Mouse (Mus musculus): Measurements from ENCODE around the gene Slit1. TPM values are rescaled to one million over a fixed set of nuclear protein-coding genes. Genes with fewer than 3 reads are reported as not detected.

The Slit1 gene
- polyA plus RNA-seq (2012; rRNA removed), result 18.7 and 28.3 TPM in 2 replicates

DNA sequence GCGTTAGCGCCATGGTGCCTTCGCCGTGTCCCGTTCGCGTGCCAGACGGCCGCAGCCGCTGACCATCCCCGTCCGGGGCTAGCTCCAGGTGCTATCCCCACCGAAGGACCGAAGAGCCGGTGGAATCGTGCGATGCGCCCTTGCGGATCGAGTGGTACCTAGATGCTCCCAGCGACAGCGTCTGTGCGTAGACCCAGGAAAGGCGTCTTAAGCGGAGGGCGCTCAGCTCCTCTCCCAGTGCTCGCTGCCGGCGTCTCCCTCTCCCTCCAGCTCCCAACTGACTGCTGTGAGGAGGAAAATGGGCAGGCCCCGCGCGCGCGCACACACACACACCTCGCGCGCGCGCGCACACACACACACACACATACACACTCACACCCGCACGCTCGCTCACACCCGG is at the start of gene Slit1:
Slit1 (minus strand) TSS at position 270 of the 400 bp plus-strand sequence.
- peak; percentile 16 to 80 for DNase-seq (ENCODE audit: extremely low spot score in 1 of 2, low spot score in 1 of 2)

DNA sequence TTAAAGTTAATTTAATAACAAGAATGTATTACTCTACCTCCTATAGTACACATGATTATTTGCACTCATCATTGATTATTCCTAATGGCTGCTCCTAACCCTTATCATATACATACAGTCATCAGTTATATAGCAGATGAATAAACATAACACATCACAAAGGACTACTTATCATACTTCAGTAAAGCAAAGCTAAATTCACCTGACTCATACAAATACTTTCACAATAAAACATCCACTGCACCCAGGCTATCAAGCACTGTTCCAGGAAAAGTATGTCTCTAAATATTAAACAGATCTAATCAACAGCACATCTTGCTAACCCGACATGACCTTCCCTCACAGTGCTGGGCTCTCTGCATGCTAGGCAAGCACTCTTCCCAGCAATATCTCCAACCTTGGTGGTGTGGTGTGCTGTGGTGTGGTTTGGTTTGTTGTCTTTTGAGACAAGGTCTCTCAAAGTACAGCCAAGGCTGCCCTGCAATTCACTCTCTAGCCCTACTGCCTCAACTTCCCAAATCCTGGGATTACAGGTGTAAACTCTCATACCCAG is 49.5 kb upstream of the Slit1 start:
- no peak for DNase-seq (ENCODE audit: extremely low spot score in 1 of 2, low spot score in 1 of 2)

DNA sequence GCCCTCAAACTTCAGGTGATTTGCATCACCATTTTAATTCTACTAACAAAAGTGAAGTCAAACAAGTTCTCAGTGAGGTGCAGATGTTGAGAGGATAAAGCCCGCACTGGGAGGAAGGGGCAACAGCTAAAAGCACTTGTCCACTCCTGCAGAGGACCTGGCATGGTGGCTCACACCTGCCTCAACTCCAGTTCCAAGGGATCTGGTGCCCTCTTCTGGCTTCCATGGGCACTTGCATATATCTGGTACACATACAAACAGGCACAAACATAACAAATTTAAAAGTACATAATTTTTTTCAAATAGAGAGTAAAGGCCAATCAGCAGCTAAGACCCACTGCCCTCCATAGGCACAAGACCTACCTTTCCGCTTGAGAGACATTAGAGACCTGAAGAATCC is 47.9 kb upstream of the Slit1 start:
- no peak for DNase-seq (ENCODE audit: extremely low spot score in 1 of 2, low spot score in 1 of 2)

- DNase-seq (ENCODE audit: extremely low spot score in 1 of 2, low spot score in 1 of 2), result no peak
Measured at GRCm38 (mm10) chr19:41789110-41789961, 45.9 kb upstream of the Slit1 start.

DNA sequence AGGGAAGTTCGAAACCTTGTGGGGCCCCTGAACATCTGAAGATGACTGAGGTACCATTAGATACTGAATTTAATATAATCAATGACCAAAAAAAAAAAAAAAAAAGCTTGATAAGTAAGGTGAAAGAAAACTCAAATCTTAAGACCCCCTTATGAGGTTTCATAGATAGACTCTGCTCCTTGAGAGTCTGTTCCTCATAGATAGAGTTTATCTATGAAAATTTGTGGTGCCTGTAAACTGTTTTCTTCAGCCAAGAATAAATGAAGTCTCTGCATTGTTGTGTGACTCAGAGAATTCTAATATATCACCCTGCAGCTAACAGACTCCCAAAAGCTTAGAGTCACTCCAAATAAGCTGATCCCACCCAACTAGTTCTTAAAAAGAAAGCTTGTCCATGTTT is 43.4 kb upstream of the Slit1 start:
- DNase-seq (ENCODE audit: extremely low spot score in 1 of 2, low spot score in 1 of 2), result no peak

- no peak for DNase-seq (ENCODE audit: extremely low spot score in 1 of 2, low spot score in 1 of 2)
Measured at GRCm38 (mm10) chr19:41777514-41777913, 34.0 kb upstream of the Slit1 start.

DNA sequence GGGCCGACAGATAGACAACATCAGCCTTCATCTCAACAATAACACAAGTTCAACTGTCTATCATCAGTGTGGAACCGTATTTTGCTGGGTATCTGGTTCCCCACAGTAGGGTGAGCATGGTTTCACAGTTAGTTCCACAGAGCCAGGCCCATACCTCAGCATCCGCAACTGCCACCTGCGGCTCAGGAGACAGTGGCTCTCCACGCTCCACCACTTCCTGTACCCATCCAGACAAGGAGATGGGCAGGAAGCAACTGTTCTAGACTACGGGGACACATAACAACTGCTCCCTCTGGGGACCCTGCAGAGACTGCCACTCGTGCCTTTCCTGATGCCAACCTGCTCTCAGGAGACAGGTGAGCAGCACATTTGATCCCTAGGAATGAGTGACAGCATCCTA is 25.2 kb upstream of the Slit1 start:
- no peak for DNase-seq (ENCODE audit: extremely low spot score in 1 of 2, low spot score in 1 of 2)

DNA sequence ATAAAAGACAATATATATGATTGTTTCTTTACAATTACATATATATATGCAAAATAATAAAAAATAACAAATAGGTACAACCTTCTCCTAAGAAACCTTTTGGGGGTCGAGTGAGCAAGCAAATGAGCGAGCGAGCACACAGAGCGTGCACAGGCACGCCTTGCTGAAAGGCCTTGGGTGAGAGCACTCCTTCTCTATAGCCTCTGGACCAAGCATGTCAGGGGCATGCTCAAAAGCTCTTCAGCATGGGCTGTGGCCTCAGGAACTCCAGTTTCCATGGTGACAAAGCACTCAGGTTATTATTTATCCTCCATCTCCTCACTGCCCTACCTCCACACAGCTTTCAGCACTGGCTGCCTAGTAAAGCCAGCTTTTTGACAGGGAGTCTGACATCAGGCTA is 23.2 kb upstream of the Slit1 start:
- no peak for DNase-seq (ENCODE audit: extremely low spot score in 1 of 2, low spot score in 1 of 2)

- peak; percentile 81 to 99 for DNase-seq (ENCODE audit: extremely low spot score in 1 of 2, low spot score in 1 of 2)
Measured at GRCm38 (mm10) chr19:41763870-41764660, 20.6 kb upstream of the Slit1 start.

GRCm38 (mm10) chr19:41761529-41761928 is 18.1 kb upstream of the Slit1 start:
- no peak for DNase-seq (ENCODE audit: extremely low spot score in 1 of 2, low spot score in 1 of 2)

GRCm38 (mm10) chr19:41759765-41760164 is 16.3 kb upstream of the Slit1 start:
- DNase-seq (ENCODE audit: extremely low spot score in 1 of 2, low spot score in 1 of 2), result peak in 1 of 2 experiments; percentile 42

DNA sequence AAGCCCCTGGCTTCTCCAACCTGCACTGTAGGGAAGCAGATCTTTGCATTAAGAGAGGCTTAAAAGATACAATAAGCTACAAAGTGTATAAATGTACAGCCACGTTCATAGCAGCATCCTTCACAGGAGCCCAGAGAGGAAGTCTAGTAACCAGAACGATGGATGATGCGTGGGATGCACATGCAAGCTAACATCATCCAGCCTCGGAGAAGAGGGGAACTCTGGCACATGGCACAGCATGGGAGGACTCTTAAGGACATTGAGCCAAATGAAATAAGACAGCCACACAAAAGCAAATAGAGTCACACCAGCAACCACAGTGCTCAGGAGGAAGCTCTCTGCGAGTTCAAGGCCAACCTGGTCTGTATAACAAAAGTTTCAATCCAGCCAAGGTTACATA is 15.8 kb upstream of the Slit1 start:
- peak in 1 of 2 experiments; percentile 45 for DNase-seq (ENCODE audit: extremely low spot score in 1 of 2, low spot score in 1 of 2)

DNA sequence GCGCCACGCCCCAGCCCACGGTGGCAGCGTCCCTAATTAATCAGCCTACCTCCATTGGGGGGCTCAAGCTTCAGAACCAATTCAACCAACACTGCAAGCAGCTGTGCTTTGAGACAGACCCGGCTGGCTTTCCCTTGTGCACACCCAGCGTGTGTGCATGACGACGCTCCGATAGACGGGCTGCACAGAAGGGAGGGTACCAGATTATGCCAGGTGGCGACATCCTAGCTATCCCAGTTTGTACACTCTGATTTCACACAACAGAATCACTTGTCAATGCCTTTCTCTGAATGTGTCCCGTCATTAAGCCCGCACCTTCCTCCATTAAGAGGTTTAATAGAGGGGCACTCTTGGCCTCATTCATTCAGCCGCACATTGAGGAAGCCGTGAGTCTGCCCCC is 11.3 kb upstream of the Slit1 start:
- no peak for DNase-seq (ENCODE audit: extremely low spot score in 1 of 2, low spot score in 1 of 2)

- no peak for DNase-seq (ENCODE audit: extremely low spot score in 1 of 2, low spot score in 1 of 2)
Measured at GRCm38 (mm10) chr19:41751906-41752305, 8.4 kb upstream of the Slit1 start.

DNA sequence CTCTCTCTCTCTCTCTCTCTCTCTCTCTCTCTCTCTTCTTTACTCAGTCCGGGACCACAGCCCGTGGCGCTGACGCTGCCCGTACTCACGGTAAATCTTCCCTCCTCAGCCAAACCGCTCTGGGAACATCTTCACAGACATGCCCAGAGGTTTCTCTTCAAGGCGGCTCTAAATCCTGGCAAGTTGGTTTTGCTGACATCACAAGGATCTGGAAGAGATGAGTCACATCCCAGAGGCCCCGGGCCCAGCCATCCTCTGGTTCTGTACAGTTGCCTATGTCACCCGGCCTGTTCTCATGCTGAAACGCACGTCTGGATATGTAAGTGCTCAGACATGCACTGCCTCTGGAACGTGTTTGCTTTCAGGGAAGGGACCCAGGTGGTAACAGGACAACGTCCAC is 4.0 kb upstream of the Slit1 start:
- DNase-seq (ENCODE audit: extremely low spot score in 1 of 2, low spot score in 1 of 2), result no peak

DNA sequence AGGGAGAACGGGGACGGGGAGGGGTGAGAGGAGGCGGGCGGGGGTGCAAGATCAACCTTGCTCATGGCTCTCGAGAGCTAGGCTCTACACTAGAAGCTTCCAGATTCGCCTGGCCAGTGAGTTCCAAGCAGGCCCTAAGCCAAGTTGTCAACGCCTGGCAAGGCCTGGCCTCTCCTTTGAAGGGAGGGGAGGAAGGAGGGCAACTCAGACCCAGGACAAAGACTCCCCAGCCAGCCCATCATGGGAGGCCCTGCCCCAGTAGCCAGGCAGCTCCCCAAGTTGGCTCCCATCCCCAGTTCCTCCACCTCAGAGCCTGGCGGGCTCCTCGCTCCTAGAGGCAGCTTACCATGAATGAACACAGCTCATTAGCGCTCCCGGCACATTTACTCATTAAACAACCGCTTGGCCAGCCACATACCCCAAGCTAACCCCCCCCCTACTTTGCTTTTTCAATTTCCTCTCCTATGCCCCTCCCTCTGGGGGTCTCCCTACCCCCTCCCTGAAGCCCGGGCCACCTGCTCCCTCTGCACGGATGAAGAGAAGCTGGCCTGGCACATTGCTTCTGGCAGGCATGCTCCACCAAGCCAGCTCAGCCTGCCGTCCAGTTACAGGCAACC is 2.6 kb upstream of the Slit1 start:
- peak; percentile 36 to 60 for DNase-seq (ENCODE audit: extremely low spot score in 1 of 2, low spot score in 1 of 2)

GRCm38 (mm10) chr19:41738896-41739295 is 4.6 kb downstream of the Slit1 start:
- DNase-seq (ENCODE audit: extremely low spot score in 1 of 2, low spot score in 1 of 2), result no peak

GRCm38 (mm10) chr19:41738429-41738805 is 5.0 kb downstream of the Slit1 start:
- DNase-seq (ENCODE audit: extremely low spot score in 1 of 2, low spot score in 1 of 2), result no peak

GRCm38 (mm10) chr19:41737657-41738428 is 5.6 kb downstream of the Slit1 start:
- DNase-seq (ENCODE audit: extremely low spot score in 1 of 2, low spot score in 1 of 2), result peak in 1 of 2 experiments; percentile 64

GRCm38 (mm10) chr19:41734685-41735084 is 8.8 kb downstream of the Slit1 start:
- peak in 1 of 2 experiments; percentile 63 for DNase-seq (ENCODE audit: extremely low spot score in 1 of 2, low spot score in 1 of 2)

All from frontal cortex, adult 2 months (tissue).